Mouse (Mus musculus): ENCODE results near the gene Atp4b.

- TF ChIP-seq CTCF (IDR thresholded peaks at IDR 0.05; ENCODE audit: borderline replicate concordance, insufficient read depth, low read depth, low read length) (peak; percentile 92), POLR2A (IDR thresholded peaks at IDR 0.05; ENCODE audit: borderline replicate concordance, insufficient read depth, low read length) (no peak)
These were observed 16.4 kb upstream of the Atp4b start for GRCm38 (mm10) chr8:13412891-13413558.

All from cerebellum, adult 2 months (tissue).